Mouse (Mus musculus) midbrain, embryonic 15.5 days (tissue): ENCODE measurements around the gene Evi2. TPM values are rescaled to one million over a fixed set of nuclear protein-coding genes. Genes with fewer than 3 reads are reported as not detected.

Experiments
- ATAC-seq: fragments of 200-750 bp; cut with Nextera tagmentation; replicated peaks from 2 replicates; pipeline ENCODE4 v1.8.0; 2017; ENCODE audit warnings: moderate TSS enrichment
- H3K27ac ChIP-seq: fragments of 300-500 bp; sonication (generic); 2 replicates; pipeline ENCODE4 v1.5.1; 2015; ENCODE audit warnings: mild to moderate bottlenecking, inconsistent platforms
- H3K27me3 ChIP-seq: fragments of 300-500 bp; sonication (generic); replicated peaks from 2 replicates; pipeline ENCODE4 v1.6.1; 2015; ENCODE audit warnings: inconsistent platforms
- H3K36me3 ChIP-seq: fragments of 300-500 bp; sonication (generic); replicated peaks from 2 replicates; pipeline ENCODE4 v1.6.1; 2015; ENCODE audit warnings: inconsistent platforms
- H3K4me1 ChIP-seq: fragments of 300-500 bp; sonication (generic); 2 replicates; pipeline ENCODE4 v1.6.1; 2015; ENCODE audit warnings: inconsistent platforms
- H3K4me2 ChIP-seq: fragments of 300-500 bp; sonication (generic); 2 replicates; pipeline ENCODE4 v1.6.1; 2015; ENCODE audit warnings: inconsistent platforms, mild to moderate bottlenecking, moderate library complexity
- H3K4me3 ChIP-seq: fragments of 300-500 bp; sonication (generic); 2 replicates; pipeline ENCODE4 v1.5.1; 2015; ENCODE audit warnings: mild to moderate bottlenecking, inconsistent platforms
- H3K9ac ChIP-seq: fragments of 300-500 bp; sonication (generic); 2 replicates; pipeline ENCODE4 v1.6.1; 2015; ENCODE audit warnings: mild to moderate bottlenecking, inconsistent platforms
- H3K9me3 ChIP-seq: fragments of 300-500 bp; sonication (generic); 2 replicates; pipeline ENCODE4 v1.6.1; 2016; ENCODE audit warnings: inconsistent platforms
- WGBS: fragments of 180-500 bp; shearing (Covaris S2); methylation state at CpG from one replicate; pipeline ENCODE4 v1.1.7; 2015; ENCODE audit warnings: mixed read lengths; 5-methylcytosine and 5-hydroxymethylcytosine counted together
- polyA plus RNA-seq: library from polyadenylated mRNA; unstranded; fragments of >200 nt; fragmentation: Nextera tagmentation; extraction: Ambion mirVana; gene quantifications from 2 replicates; pipeline ENCODE4 v1.2.1, GENCODE M21; 2015

The Evi2 gene
- polyA plus RNA-seq, 1 experiment from 2014 or later: 0.74 TPM

GRCm38 (mm10) chr11:79522944-79523343 is 7.4 kb downstream of the Evi2 start:
- no peak for ATAC-seq
- Histone ChIP-seq H3K27me3 (no peaks in the 10 kb centered on the region), H3K9ac (no peak overlapping the region), H3K4me1 (no peaks in the 10 kb centered on the region), H3K9me3 (no peaks in the 10 kb centered on the region), H3K27ac (no peak overlapping the region), H3K4me3 (no peak overlapping the region), H3K36me3 (no peaks in the 10 kb centered on the region), H3K4me2 (no peak overlapping the region)
- WGBS: 83% methylated on average over 1 of the region's 1 CpGs

GRCm38 (mm10) chr11:79521930-79522329 is 8.5 kb downstream of the Evi2 start:
- Histone ChIP-seq H3K9ac (no peak overlapping the region), H3K4me1 (no peaks in the 10 kb centered on the region), H3K4me3 (no peak overlapping the region), H3K27ac (no peak overlapping the region), H3K9me3 (no peaks in the 10 kb centered on the region), H3K36me3 (no peaks in the 10 kb centered on the region), H3K27me3 (no peaks in the 10 kb centered on the region), H3K4me2 (no peak overlapping the region)
- ATAC-seq: no peak

GRCm38 (mm10) chr11:79520772-79521171 is 9.6 kb downstream of the Evi2 start:
- H3K9ac ChIP-seq: no peak overlapping the region
- no peak overlapping the region for H3K4me3 ChIP-seq
- H3K4me2 ChIP-seq: no peak overlapping the region
- no peaks in the 10 kb centered on the region for H3K4me1 ChIP-seq
- ATAC-seq: no peak
- H3K9me3 ChIP-seq: no peaks in the 10 kb centered on the region
- no peaks in the 10 kb centered on the region for H3K27me3 ChIP-seq
- no peak overlapping the region for H3K27ac ChIP-seq
- H3K36me3 ChIP-seq: no peaks in the 10 kb centered on the region

GRCm38 (mm10) chr11:79519878-79520291 is 10.5 kb downstream of the Evi2 start:
- Histone ChIP-seq H3K27me3 (no peaks in the 10 kb centered on the region), H3K27ac (no peak overlapping the region), H3K36me3 (no peaks in the 10 kb centered on the region), H3K9ac (no peak overlapping the region), H3K4me1 (no peaks in the 10 kb centered on the region), H3K4me2 (no peak overlapping the region), H3K4me3 (no peak overlapping the region), H3K9me3 (no peaks in the 10 kb centered on the region)
- no peak for ATAC-seq
- WGBS: 86% methylated on average over 1 of the region's 1 CpGs

GRCm38 (mm10) chr11:79519299-79519698 is 11.1 kb downstream of the Evi2 start:
- 84% methylated on average over 6 of the region's 6 CpGs for WGBS
- Histone ChIP-seq H3K27ac (no peak overlapping the region), H3K4me1 (no peaks in the 10 kb centered on the region), H3K27me3 (no peaks in the 10 kb centered on the region), H3K4me2 (no peak overlapping the region), H3K36me3 (no peaks in the 10 kb centered on the region), H3K9ac (no peak overlapping the region), H3K4me3 (no peak overlapping the region), H3K9me3 (no peaks in the 10 kb centered on the region)
- no peak for ATAC-seq

GRCm38 (mm10) chr11:79515798-79516197 is 14.6 kb downstream of the Evi2 start:
- H3K4me2 ChIP-seq: no peak overlapping the region
- WGBS: 99% methylated on average over 2 of the region's 2 CpGs
- H3K9me3 ChIP-seq: no peaks in the 10 kb centered on the region
- H3K36me3 ChIP-seq: no peaks in the 10 kb centered on the region
- no peaks in the 10 kb centered on the region for H3K27me3 ChIP-seq
- H3K4me3 ChIP-seq: no peak overlapping the region
- ATAC-seq: no peak
- no peak overlapping the region for H3K9ac ChIP-seq
- no peak overlapping the region for H3K27ac ChIP-seq
- H3K4me1 ChIP-seq: no peaks in the 10 kb centered on the region

GRCm38 (mm10) chr11:79515331-79515730 is 15.1 kb downstream of the Evi2 start:
- 80% methylated on average over 6 of the region's 6 CpGs for WGBS
- Histone ChIP-seq H3K4me1 (no peaks in the 10 kb centered on the region), H3K4me2 (no peak overlapping the region), H3K36me3 (no peaks in the 10 kb centered on the region), H3K27ac (no peak overlapping the region), H3K27me3 (no peaks in the 10 kb centered on the region), H3K4me3 (no peak overlapping the region), H3K9me3 (no peaks in the 10 kb centered on the region), H3K9ac (no peak overlapping the region)
- ATAC-seq: no peak

GRCm38 (mm10) chr11:79511970-79512369 is 18.4 kb downstream of the Evi2 start:
- no peak overlapping the region for H3K27ac ChIP-seq
- H3K27me3 ChIP-seq: no peaks in the 10 kb centered on the region
- H3K9me3 ChIP-seq: no peaks in the 10 kb centered on the region
- H3K4me3 ChIP-seq: no peak overlapping the region
- H3K9ac ChIP-seq: no peak overlapping the region
- ATAC-seq: no peak
- H3K4me2 ChIP-seq: no peak overlapping the region
- no peaks in the 10 kb centered on the region for H3K4me1 ChIP-seq
- WGBS: 94% methylated on average over 3 of the region's 3 CpGs
- no peaks in the 10 kb centered on the region for H3K36me3 ChIP-seq

GRCm38 (mm10) chr11:79504506-79504905 is 25.9 kb downstream of the Evi2 start:
- H3K4me3 ChIP-seq: no peak overlapping the region
- no peaks in the 10 kb centered on the region for H3K36me3 ChIP-seq
- ATAC-seq: no peak
- no peaks in the 10 kb centered on the region for H3K9me3 ChIP-seq
- no peak overlapping the region for H3K4me2 ChIP-seq
- peaks cover 11% of the 10 kb centered on the region for H3K4me1 ChIP-seq
- WGBS: 63% methylated on average over 7 of the region's 7 CpGs
- no peak overlapping the region for H3K9ac ChIP-seq
- H3K27me3 ChIP-seq: no peaks in the 10 kb centered on the region
- H3K27ac ChIP-seq: no peak overlapping the region

- H3K27ac ChIP-seq: peak within 1 kb of the TSS; percentile 55; the same call in 1 of the 2 replicates
- H3K9ac ChIP-seq: no peak within 1 kb of the TSS
Measured at GRCm38 (mm10) chr11:79503845-79504244, 26.5 kb downstream of the Evi2 start, which contains the start of gene Omg. Omg (minus strand) TSS chr11:79504084.

GRCm38 (mm10) chr11:79502917-79503316 is 27.5 kb downstream of the Evi2 start:
- H3K4me1 ChIP-seq: peaks cover 11% of the 10 kb centered on the region
- H3K4me3 ChIP-seq: no peak overlapping the region
- peak overlapping the region; percentile 42 for H3K27ac ChIP-seq
- 8% methylated on average over 2 of the region's 2 CpGs for WGBS
- H3K27me3 ChIP-seq: no peaks in the 10 kb centered on the region
- H3K9me3 ChIP-seq: no peaks in the 10 kb centered on the region
- ATAC-seq: no peak
- peak overlapping the region; percentile 26; the same call in 1 of the 2 replicates for H3K4me2 ChIP-seq
- no peak overlapping the region for H3K9ac ChIP-seq
- H3K36me3 ChIP-seq: no peaks in the 10 kb centered on the region

More at GRCm38 (mm10) chr11:79503845-79504244, 26.5 kb downstream of the Evi2 start, which contains the start of gene Omg:
- H3K4me1 ChIP-seq: peaks cover 11% of the 10 kb centered on the region
- no peaks in the 10 kb centered on the region for H3K36me3 ChIP-seq
- no peaks in the 10 kb centered on the region for H3K9me3 ChIP-seq
- WGBS: 19% methylated on average over 8 of the region's 8 CpGs
- no peak within 1 kb of the TSS for H3K4me3 ChIP-seq
- no peaks in the 10 kb centered on the region for H3K27me3 ChIP-seq
- H3K4me2 ChIP-seq: peak within 1 kb of the TSS; percentile 30
- ATAC-seq: no peak

- H3K27me3 ChIP-seq: no peaks in the 10 kb centered on the region
- H3K4me1 ChIP-seq: 0 out of 2 replicates have a peak, but pooled peaks cover 3% of the 10 kb centered on the region
- H3K36me3 ChIP-seq: no peaks in the 10 kb centered on the region; the same call in 1 of the 2 replicates
- ATAC-seq: no peak
- H3K9me3 ChIP-seq: no peaks in the 10 kb centered on the region
- no peak overlapping the region for H3K4me2 ChIP-seq
- no peak overlapping the region for H3K9ac ChIP-seq
- WGBS: 69% methylated on average over 10 of the region's 10 CpGs
- H3K27ac ChIP-seq: no peak overlapping the region
- no peak overlapping the region for H3K4me3 ChIP-seq
Measured at GRCm38 (mm10) chr11:79494976-79495800, 35.2 kb downstream of the Evi2 start.

- no peak overlapping the region for H3K4me3 ChIP-seq
- no peaks in the 10 kb centered on the region for H3K27me3 ChIP-seq
- H3K9me3 ChIP-seq: no peaks in the 10 kb centered on the region
- no peak for ATAC-seq
- H3K36me3 ChIP-seq: no peaks in the 10 kb centered on the region
- no peak overlapping the region for H3K4me2 ChIP-seq
- no peaks in the 10 kb centered on the region for H3K4me1 ChIP-seq
- no peak overlapping the region for H3K9ac ChIP-seq
- H3K27ac ChIP-seq: no peak overlapping the region
Measured at GRCm38 (mm10) chr11:79484721-79485120, 45.7 kb downstream of the Evi2 start.
